Mouse (Mus musculus) limb, embryonic 11.5 days (tissue): ENCODE data around the gene Fcrla. TPM values are rescaled to one million over a fixed set of nuclear protein-coding genes. Genes with fewer than 3 reads are reported as not detected.

Experiments used
- ATAC-seq: fragments of 200-750 bp; cut with Nextera tagmentation; 2 replicates; pipeline ENCODE4 v1.8.0; 2017; ENCODE audit warnings: low read depth; ENCODE audit not compliant: insufficient number of reproducible peaks, low FRiP score, low TSS enrichment
- DNase-seq: peaks from one replicate; pipeline ENCODE4 v3.0.0-alpha.2; 2015; ENCODE audit warnings: low spot score
- H3K27ac ChIP-seq: fragments of 300-500 bp; sonication (generic); replicated peaks from 2 replicates; pipeline ENCODE4 v1.5.1; 2014; ENCODE audit warnings: low read depth, mild to moderate bottlenecking, low read length
- H3K27me3 ChIP-seq: fragments of 300-500 bp; sonication (generic); 2 replicates; pipeline ENCODE4 v1.6.1; 2014; ENCODE audit warnings: mild to moderate bottlenecking, low read length, mixed read lengths; ENCODE audit not compliant: control insufficient read depth, insufficient read depth
- H3K36me3 ChIP-seq: fragments of 300-500 bp; sonication (generic); 2 replicates; pipeline ENCODE4 v1.6.1; 2014; ENCODE audit warnings: mild to moderate bottlenecking, low read length, moderate library complexity, mixed read lengths; ENCODE audit not compliant: control insufficient read depth, insufficient read depth
- H3K4me1 ChIP-seq: fragments of 300-500 bp; sonication (generic); 2 replicates; pipeline ENCODE4 v1.6.1; 2014; ENCODE audit warnings: low read length, mixed read lengths; ENCODE audit not compliant: control insufficient read depth, insufficient read depth
- H3K4me2 ChIP-seq: fragments of 300-500 bp; sonication (generic); 2 replicates; pipeline ENCODE4 v1.6.1; 2014; ENCODE audit warnings: low read depth, mild to moderate bottlenecking, moderate library complexity; ENCODE audit not compliant: severe bottlenecking
- H3K4me3 ChIP-seq: fragments of 300-500 bp; sonication (generic); 2 replicates; pipeline ENCODE4 v1.5.1; 2014; ENCODE audit warnings: low read depth, low read length
- H3K9ac ChIP-seq: fragments of 300-500 bp; sonication (generic); 2 replicates; pipeline ENCODE4 v1.6.1; 2014; ENCODE audit warnings: mild to moderate bottlenecking, low read length
- H3K9me3 ChIP-seq: fragments of 300-500 bp; sonication (generic); 2 replicates; pipeline ENCODE4 v1.6.1; 2016; ENCODE audit warnings: low read length; ENCODE audit not compliant: control insufficient read depth
- WGBS: fragments of 180-500 bp; shearing (Covaris S2); extraction: QIAGEN DNeasy Blood & Tissue Kit; methylation state at CpG from one replicate; pipeline ENCODE4 v1.1.7; 2014; 5-methylcytosine and 5-hydroxymethylcytosine counted together
- polyA plus RNA-seq: library from polyadenylated mRNA; unstranded; fragments of >200 nt; fragmentation: Nextera tagmentation; extraction: Ambion mirVana; gene quantifications from 2 replicates; pipeline ENCODE4 v1.2.1, GENCODE M21; 2014

The Fcrla gene
- polyA plus RNA-seq, 1 experiment from 2014 or later, result not detected

DNA sequence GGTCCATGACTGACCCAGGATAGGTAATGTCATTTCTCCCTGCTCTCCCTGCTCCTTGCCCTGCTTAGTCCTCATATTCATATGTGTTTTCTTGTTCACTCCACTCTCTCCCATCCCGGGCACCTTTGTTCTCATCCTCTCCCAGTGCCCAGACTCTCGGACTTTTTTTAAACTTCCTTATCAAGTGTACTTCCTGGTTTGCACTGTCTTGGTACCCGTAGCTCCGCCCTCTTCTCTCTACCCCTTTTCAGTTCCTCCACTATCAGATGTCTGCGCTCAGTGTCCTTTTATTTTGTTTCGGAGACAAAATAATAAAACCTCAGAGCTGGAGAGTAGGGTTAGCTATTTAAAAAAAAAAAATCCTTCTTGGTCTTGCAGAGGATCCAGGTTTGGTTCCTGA lies 2.9 kb downstream of the Fcrla start:
- H3K9ac ChIP-seq, result no peak overlapping the region
- DNase-seq, result no peak
- H3K27ac ChIP-seq, result no peak overlapping the region
- H3K4me3 ChIP-seq, result no peak overlapping the region
- H3K36me3 ChIP-seq, result no peaks in the 10 kb centered on the region
- H3K9me3 ChIP-seq, result no peaks in the 10 kb centered on the region
- no peak for ATAC-seq
- H3K4me2 ChIP-seq, result no peak overlapping the region
- H3K27me3 ChIP-seq, result no peaks in the 10 kb centered on the region
- WGBS, result 84% methylated on average over 6 of the region's 6 CpGs
- H3K4me1 ChIP-seq, result no peaks in the 10 kb centered on the region

DNA sequence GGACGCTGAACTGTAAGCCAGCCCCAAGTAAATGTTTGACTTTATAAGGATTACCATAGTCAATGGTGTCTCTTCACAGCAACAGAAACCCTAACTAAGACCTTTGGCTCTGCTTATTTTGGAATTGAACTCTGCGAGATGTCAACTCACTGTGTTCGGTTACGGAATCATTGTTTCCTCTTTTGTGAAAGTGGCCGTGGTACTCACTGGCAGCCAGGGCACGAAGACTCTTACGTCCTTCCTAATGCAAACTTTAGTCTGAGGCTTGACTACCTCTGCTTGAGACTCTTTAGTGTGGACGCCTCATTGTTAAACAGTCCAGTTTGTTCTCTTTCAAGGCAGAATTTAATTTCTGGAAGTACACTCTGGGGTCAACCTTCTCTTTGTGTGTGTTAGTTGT lies 8.1 kb downstream of the Fcrla start:
- no peak for DNase-seq
- WGBS, result 96% methylated on average over 8 of the region's 8 CpGs
- no peaks in the 10 kb centered on the region for H3K4me1 ChIP-seq
- H3K4me2 ChIP-seq, result no peak overlapping the region
- no peaks in the 10 kb centered on the region for H3K27me3 ChIP-seq
- H3K27ac ChIP-seq, result no peak overlapping the region
- H3K4me3 ChIP-seq, result no peak overlapping the region
- H3K36me3 ChIP-seq, result no peaks in the 10 kb centered on the region
- no peak overlapping the region for H3K9ac ChIP-seq
- no peak for ATAC-seq
- no peaks in the 10 kb centered on the region for H3K9me3 ChIP-seq

DNA sequence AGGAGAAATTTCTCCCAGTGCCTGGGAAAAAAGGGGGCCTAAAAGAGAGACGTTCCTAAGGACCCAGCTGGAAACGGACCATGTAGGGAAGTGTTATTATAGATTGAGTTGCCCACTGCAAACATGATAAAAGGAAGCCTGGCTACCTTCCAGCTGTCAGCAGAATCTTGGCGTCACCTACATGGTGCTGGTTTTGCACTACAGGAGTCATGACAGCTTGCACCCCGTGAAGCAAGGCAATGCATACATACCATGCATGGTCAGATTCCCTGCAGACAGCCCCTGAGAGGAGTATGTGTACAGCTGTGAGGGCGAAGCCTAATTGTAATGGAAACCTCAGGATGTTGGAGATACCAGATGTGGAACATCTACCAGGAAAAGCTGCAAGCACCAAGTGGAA lies 11.7 kb downstream of the Fcrla start:
- ATAC-seq, result no peak
- H3K9me3 ChIP-seq, result no peaks in the 10 kb centered on the region
- no peak overlapping the region for H3K27ac ChIP-seq
- H3K27me3 ChIP-seq, result no peaks in the 10 kb centered on the region
- no peak overlapping the region for H3K9ac ChIP-seq
- no peak for DNase-seq
- 83% methylated on average over 5 of the region's 5 CpGs for WGBS
- no peaks in the 10 kb centered on the region for H3K4me1 ChIP-seq
- no peaks in the 10 kb centered on the region for H3K36me3 ChIP-seq
- H3K4me3 ChIP-seq, result no peak overlapping the region
- no peak overlapping the region for H3K4me2 ChIP-seq

DNA sequence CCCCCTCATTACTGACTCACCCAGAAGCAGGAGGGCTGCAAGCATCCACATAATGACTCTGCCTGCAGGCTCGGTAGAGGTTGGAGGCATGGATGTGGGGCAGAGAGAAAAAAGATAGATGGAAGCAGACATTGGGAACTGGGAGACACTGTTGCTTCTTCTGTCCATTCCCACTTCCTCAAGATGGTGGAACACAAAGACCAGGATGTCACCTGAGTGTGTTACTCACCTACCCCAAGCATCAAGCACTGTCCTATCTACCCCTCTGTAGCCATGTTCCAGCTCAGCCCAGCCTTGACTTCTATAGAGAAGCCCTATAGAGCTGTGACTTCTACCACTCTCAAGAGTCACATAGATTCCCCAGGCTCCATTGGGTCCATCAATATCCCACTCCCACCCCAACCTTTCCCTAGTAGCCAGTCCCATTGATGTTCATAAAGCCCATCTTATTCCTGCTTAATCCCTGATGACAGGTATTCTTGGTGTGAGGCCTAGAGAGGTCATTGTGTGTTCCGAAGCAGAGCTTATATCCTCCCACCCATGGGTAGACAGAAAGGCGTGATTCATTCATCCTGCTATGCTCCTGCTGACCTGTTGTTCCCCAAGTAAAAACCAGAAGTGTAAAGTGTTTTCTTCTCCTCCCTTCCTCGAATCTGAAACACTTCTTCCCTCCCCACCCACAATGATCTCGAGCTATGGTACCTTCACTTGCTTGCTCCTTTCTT lies 14.3 kb downstream of the Fcrla start, which contains the start of gene Fcrlb:
Gene Fcrlb, minus strand, starts transcription at position 51 of the 725 bp plus-strand sequence.
- ATAC-seq (no peak), DNase-seq (no peak)
- Histone ChIP-seq H3K36me3 (no peaks in the 10 kb centered on the region), H3K4me1 (no peaks in the 10 kb centered on the region), H3K27me3 (peaks cover 11% of the 10 kb centered on the region), H3K9me3 (no peaks in the 10 kb centered on the region), H3K27ac (no peak within 1 kb of the TSS), H3K9ac (no peak within 1 kb of the TSS), H3K4me2 (no peak within 1 kb of the TSS), H3K4me3 (no peak within 1 kb of the TSS)
- 68% methylated on average over 5 of the region's 5 CpGs for WGBS

DNA sequence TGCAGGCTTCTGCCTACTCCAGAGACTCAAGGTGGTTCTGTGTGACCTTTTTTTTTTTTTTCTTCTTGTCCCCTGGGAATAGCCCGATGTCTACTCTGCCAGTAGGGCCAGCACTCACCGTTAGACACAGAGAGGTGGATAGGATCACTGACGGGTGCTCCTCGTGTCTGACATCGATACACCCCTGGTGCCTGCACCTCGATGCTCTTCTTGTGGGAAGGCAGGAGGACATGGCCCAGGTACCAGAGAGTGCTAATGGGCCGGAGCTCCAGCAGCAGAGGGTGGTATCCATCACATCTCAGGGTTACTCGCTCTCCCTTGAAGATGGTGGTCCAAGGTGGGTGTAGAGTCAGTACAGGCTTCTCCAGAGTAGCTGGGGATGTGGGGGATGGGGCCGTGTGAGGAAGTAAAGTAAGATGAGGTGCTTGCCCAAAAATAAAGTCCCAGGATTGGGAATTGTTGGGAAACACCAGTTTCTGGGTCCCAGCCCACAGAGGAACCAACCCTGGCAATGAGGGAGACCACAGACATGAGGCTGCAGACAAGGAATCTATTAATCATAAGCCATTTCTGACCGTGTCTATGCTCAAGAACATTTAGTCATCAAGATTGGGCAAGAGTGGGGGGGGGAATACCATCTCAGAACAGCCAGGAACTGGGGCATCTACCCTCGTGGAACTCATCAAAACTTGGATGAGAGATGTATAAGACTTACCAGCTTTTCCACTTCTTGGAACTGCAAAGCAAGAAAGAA lies 15.3 kb downstream of the Fcrla start:
- ATAC-seq, result no peak
- peaks cover 6% of the 10 kb centered on the region; the same call in 1 of the 2 replicates for H3K4me1 ChIP-seq
- 85% methylated on average over 11 of the region's 11 CpGs for WGBS

DNA sequence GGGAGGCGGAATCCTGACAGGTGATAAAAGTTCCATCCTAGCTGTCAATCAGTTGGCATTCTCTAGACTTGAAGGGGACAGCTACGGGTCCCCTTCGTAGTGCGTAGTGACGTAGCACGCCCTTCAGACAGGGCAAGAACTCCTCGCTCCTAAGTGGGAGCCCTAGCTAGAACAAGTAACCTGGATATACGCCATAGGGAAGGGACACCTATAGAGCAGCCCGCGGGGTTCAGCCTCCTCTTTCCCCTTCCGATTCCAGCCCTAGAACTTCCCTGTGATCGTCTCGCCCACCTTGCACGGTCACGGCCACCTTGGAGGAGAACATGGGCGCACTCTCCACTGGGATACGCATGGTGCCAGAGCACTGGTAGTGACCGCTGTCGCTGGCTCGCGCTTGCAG lies 19.0 kb downstream of the Fcrla start:
- Histone ChIP-seq H3K9me3 (no peaks in the 10 kb centered on the region), H3K4me2 (peak overlapping the region; percentile 99), H3K9ac (no peak overlapping the region), H3K36me3 (no peaks in the 10 kb centered on the region), H3K27me3 (peaks cover 28% of the 10 kb centered on the region), H3K4me3 (peak overlapping the region; percentile 46), H3K27ac (no peak overlapping the region), H3K4me1 (peaks cover 8% of the 10 kb centered on the region; the same call in 1 of the 2 replicates)
- 2% methylated on average over 21 of the region's 21 CpGs for WGBS
- ATAC-seq (peak; percentile 54; the same call in 1 of the 2 replicates), DNase-seq (peak; percentile 45)

More for the DNA sequence above, 15.3 kb downstream of the Fcrla start:
- Histone ChIP-seq H3K27ac (no peak overlapping the region), H3K27me3 (peaks cover 21% of the 10 kb centered on the region), H3K4me3 (no peak overlapping the region), H3K36me3 (no peaks in the 10 kb centered on the region), H3K9ac (no peak overlapping the region), H3K4me2 (no peak overlapping the region), H3K9me3 (no peaks in the 10 kb centered on the region)
- DNase-seq, result no peak

DNA sequence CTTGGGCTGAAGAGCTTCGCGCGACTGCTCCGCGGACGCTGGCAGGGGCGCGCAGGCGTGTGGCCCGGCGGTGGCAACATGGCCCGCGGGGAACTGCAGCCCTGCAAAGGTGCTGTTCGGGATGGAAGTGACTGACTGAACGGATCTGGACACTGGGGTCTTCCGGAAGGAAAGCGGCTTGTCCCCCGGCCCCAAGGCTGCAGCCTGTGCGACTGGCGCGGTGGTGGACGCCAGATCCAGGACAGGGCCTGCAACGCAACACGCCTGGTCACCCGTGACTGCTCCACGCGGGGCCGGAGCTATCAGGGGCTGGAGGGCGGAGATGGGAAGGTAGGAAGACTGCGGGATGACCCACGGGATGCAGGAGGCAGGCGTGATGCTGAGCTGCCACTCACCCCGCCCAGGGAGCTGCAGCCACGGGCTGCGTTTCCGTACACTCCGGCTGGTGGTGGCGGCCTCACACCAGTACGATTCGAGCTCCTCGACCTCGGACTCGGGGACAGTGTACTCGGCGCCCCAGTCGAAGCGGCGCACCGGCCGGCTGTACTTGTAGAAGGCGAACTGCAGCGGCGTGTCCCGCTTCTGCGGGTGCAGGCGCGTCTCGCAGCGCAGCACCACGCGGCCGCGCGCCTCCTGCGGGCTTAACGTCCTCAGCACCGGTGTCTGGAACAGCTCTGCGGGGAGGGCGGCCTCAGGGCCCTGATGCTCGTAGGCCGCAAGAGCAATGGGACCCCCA lies 19.8 kb downstream of the Fcrla start:
- under 1% methylated on average over 66 of the region's 71 CpGs for WGBS
- H3K27ac ChIP-seq, result no peak overlapping the region
- peaks cover 28% of the 10 kb centered on the region for H3K27me3 ChIP-seq

DNA sequence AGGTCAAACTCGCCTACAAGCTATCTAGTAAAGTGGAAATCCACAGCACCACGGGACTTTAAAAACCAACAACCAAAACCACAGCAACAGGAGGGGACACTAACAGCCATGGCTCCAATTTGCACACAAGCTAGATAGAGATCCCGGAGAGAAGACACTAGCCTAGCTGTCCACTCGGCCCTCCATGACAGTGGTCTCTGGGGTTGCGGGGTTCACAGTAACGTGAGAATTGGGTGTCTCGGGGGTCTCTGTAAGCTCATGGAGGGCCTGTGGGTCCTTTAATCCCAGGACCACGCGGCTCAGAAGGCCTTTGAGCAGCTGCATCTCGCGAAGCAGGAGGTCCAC lies 20.3 kb downstream of the Fcrla start:
- peak; percentile 39 for DNase-seq
- Histone ChIP-seq H3K27me3 (peaks cover 28% of the 10 kb centered on the region), H3K4me1 (peaks cover 10% of the 10 kb centered on the region), H3K9me3 (no peaks in the 10 kb centered on the region), H3K36me3 (no peaks in the 10 kb centered on the region), H3K4me3 (peak overlapping the region; percentile 46), H3K4me2 (peak overlapping the region; percentile 99), H3K27ac (no peak overlapping the region), H3K9ac (0 out of 2 replicates have a peak overlapping the region, but pooled peaks have one; percentile 43)
- ATAC-seq, result no peak; the same call in 1 of the 2 replicates
- 23% methylated on average over 11 of the region's 11 CpGs for whole genome bisulfite sequencing

More for the DNA sequence above, 19.8 kb downstream of the Fcrla start:
- Histone ChIP-seq H3K4me3 (peak overlapping the region; percentile 46), H3K36me3 (no peaks in the 10 kb centered on the region), H3K9me3 (no peaks in the 10 kb centered on the region), H3K4me1 (peaks cover 10% of the 10 kb centered on the region), H3K9ac (peak overlapping the region; percentile 43; the same call in 1 of the 2 replicates), H3K4me2 (peak overlapping the region; percentile 99)
- ATAC-seq (no peak; the same call in 1 of the 2 replicates), DNase-seq (peak; percentile 61)
